Mouse (Mus musculus) retina, postnatal 1 day (tissue): ENCODE data around the gene Gbf1.
"Not testable (repeated sequence)": the region's sequence is repeated elsewhere in the genome, so short reads cannot be mapped to it uniquely, and the experiment has no call there.

Experiments
- DNase-seq: peaks from one replicate; pipeline ENCODE4 v3.0.0-alpha.2; 2012

Gbf1 gene

DNA sequence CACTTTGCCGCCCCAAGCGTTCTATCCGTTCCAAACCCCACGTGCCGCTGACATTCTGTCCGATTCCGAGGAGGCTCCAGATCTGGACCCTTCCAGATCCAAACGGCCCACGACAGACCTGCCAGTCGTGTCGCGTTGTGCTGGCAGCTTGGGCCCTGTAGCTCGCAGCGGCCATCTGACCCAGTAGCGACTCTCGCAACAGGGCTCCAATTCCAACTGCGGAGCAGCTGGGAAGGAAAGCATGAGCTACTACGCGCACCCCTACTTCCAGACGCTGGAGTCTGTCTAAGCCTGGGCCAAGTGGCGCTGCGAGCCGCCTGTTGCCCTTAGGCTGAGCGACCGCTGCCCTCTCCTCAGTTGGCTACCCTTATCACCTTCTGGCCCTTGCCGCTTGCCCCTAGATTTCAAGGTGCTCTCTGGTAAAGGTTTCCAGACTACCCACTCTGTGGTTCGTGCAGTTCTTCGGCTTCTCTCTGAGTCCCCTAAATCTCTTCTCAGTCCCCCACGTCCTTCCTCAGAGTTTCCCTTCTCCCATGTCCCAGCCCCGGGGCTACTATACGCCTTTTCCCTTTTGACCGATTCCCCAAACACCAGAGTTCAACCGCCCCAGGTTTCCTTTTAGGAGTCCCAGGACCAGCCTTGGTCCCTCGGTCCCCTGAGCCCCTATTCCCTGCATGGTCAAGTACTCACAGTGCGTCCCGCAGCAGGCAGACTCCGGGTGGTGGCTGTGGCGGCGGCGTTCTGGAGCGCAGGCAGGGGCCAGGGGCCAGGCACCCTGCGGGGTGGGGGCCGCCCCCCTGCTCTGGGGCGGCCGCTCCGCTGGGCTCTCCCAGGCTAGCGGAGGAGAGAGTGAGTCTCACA is 4.6 kb upstream of the Gbf1 start, which contains the start of gene Pitx3:
Gene Pitx3, minus strand, starts transcription at position 816 of the 861 bp plus-strand sequence.
- peak; percentile 52 for DNase-seq

DNA sequence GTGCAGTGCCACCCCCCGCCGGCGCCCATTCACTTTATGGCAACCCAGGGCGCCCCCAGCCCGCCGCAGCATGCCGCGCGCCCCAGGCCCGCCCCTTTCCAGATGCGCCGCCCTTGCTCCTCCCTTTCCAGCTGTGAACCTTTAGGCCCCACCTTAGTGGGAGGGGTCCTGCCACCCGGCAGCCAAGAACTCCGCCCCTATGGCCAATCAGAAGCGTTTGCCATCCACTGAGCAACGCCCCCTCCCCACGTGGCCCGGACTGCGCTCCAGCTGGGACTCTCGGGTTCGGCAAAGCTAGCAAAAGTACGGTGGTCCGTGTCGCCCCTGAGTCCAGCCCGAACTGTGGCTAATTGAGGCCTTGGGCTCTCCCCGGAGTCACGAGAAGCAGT is 3.9 kb upstream of the Gbf1 start:
- peak; percentile 88 for DNase-seq

DNA sequence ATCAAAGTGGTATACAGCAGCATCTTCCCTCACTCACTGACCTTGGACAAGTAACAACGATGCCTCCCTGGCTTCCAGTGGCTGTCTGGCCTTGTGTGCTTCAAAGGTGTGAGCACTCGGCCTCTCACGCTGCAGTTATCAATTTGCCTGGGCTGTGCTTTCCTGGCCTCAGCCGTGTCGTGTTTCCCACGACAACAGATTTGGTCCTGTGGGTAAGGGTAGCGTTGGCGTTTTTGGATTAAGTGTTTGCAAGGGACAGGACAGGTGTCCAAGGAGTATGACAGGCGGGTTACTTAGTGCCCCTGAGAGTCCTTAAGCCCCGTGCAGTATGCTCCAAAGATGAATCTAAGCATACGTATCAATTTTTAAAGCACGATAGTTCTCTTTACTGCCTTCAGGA is 3.2 kb upstream of the Gbf1 start:
- DNase-seq: no peak

DNA sequence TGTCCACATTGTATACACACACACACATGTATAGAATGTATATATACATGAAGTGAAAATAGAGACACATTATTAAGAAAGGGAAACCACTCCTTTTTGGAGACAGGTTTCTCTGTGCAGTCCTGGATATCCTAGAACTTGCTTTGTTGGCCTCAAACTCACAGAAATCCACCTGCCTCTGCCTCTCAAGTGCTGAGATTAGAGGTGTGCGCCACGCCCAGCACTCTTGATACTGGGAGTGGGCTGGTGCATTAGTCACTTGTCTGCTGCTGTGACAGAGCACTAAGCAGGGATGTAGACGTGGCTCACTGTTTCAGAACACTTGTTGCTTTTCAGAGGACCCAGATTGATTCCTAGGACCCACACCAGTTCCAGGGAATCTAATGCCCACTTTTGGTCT is 13.6 kb downstream of the Gbf1 start:
- DNase-seq: no peak

DNA sequence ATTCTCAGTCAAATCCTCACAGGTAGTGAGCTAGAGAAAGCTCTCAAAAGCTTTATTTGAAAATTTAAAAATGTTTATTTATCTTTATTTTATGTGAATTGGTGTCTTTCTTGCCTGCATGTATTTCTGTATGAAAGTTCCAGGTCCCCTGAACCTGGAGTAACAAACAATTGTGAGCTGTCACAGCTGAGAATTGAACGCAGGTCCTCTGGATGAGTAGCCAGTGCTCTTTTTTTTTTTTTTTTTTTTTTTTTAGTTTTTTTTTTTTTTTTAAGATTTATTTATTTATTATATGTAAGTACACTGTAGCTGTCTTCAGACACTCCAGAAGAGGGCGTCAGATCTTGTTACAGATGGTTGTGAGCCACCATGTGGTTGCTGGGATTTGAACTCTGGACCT is 14.9 kb downstream of the Gbf1 start:
- DNase-seq: not testable (repeated sequence)

DNA sequence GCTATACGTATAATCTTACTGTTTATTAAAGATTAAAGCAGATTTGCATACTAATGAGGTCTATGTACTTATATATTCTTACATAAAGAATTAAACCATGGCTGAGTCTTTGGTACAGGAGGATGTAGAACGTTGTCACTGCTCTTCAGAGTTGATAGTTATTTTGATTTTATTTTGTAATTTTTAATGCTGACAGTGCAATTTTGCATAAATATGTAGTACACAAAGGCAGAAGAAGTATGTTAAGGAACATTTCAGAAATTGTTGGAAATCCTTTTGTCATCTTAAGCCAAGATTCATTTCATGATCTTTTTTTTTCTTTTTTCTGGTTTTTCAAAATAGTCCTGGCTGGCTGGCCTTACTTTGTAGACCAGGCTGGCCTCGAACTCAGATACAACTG is 17.1 kb downstream of the Gbf1 start:
- no peak for DNase-seq

DNA sequence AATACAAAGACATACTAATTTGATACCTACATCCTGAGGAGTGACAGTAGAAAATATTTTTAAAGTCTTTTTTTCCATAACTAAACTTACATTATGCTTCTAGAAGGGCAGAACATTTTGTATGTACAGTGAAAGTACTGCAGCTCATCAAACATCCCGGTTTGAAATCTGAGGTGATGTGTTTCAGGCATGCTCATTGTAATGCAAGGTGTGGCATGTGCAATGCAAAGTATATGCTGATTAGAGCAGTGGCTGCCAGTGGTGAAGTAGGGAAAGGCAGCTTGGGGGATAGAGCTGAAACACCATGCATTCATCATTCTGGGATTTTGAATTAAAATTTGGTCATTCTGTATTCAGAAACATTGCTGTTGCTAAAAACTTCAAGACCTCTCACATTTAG is 17.6 kb downstream of the Gbf1 start:
- no peak for DNase-seq

DNA sequence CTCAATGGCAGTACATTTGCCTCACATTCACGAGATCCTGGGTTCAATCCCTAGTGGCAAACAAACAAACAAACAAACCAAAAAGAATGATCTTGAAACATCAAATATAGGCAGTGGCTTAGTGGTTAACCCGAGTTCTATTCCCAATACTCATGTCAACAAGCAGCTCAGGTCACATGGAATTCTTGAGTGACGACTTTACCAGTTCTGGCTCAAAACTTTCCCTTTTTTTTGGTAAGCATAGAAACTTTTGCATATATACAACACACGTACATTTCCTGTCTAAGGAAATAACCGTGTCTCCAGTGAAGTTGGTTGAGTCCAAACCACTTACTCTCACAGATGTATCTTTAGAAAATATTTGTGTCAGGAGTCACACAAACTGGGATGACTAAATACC is 20.2 kb downstream of the Gbf1 start:
- no peak for DNase-seq

DNA sequence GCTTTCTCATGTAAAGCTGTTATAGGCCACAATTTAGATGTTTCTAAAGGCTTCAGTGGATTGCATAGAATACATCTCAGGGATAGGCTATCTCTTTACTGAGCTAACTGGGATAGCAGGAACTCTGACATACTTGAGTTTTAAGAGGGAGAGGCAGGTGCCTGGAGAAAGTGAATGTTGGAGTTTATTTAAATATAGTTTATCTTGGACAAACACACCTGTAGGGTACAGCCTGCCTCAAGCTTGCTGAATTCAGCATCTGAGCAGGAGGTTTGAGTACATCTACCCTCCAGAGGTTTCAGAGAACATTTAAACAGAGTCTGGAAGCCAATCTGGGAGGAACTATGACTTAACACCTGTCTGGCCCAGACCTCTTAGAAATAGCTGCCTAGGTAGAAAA is 22.9 kb downstream of the Gbf1 start:
- no peak for DNase-seq

DNA sequence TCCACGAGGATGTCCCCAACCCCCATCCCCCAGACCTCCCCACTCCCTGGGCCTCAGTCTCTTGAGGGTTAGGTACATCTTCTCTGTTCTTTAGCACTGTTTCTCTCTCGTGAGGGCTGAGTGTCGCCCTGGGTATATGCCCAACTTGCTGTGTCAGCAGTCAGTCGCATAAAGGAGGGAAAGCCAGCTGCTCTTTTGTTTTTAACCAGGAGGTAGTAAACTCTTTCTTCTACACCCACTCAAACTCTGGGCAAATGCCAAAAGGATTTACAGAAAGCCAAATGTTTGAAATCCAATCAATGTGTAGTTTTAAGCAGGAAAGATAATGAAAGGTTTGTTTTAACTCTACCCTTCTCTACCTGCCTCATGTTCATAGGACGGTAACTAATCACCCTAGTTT is 24.7 kb downstream of the Gbf1 start:
- DNase-seq: no peak

DNA sequence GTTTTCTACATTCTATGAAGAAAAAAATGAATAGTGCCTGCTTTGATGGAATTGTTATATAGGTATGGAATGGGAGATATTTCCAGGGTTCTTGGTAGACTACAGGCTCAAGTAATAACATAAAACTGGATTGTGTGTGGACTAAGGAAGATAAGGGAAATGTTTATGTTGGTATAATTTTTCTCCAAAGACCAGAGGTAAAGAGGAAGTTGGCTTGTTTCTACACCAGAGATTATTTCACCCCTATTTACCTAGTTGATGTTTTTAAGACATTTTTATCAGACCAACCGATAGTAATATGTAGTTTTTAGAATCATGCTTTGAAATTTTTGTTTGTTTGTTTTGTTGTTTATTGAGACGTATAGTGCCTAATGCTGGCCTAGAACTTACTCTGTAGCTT is 28.0 kb downstream of the Gbf1 start:
- no peak for DNase-seq

DNA sequence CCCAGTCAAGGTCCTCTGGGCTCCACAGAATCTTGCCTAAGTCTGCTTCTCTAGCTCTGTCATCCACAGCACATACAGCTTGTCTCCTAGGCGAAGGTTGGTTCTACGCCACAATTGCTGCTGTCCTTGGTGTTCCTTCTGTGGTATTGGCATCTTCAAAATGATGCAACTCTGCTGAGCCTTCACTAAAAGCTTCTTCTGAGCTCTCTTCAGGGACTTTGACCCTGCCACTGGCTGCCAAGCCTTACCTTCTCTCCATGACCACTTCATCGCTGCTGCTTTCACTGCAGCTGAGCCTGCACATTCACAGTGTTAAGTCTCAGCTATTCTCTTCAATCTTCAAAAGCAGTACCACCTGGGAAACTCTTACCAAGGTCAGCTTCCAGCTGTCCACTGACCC is 29.9 kb downstream of the Gbf1 start:
- DNase-seq: no peak

DNA sequence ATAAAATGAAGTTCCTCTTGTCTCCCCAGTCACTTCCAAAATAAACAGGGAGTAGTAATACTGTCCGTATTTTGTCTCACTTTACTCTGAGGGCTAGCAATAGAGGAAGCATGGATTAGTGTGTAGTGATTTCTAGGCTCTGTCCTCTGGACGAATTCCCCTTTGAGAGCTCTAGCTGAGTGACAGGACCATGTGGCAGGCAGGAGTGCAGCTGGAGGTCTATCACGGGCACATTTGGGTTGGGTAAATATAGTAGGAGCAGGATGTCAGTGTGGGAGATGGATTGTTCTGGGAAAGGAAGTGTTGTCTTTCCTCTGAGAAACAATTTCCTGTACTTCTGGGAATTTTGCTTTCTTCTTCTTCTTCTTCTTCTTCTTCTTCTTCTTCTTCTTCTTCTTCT is 34.3 kb downstream of the Gbf1 start:
- no peak for DNase-seq

DNA sequence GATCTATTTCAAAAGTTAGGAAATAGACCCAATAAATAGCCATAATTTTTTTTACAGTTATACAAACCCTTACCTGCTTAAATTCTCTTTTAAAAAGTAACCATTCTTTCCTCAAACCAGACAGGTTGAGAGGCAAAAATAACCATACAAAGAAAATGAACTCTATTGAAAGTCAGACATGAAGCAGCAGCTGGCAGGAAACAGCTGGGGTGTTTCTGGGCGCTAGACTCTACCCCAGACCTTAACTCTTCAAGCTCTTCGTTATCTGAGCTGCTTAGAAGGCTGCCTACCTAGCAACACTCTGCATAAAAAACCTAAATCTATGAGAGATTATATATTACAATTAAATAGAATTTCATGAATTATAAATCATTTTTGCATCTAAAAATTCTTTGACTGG is 34.9 kb downstream of the Gbf1 start:
- no peak for DNase-seq

DNA sequence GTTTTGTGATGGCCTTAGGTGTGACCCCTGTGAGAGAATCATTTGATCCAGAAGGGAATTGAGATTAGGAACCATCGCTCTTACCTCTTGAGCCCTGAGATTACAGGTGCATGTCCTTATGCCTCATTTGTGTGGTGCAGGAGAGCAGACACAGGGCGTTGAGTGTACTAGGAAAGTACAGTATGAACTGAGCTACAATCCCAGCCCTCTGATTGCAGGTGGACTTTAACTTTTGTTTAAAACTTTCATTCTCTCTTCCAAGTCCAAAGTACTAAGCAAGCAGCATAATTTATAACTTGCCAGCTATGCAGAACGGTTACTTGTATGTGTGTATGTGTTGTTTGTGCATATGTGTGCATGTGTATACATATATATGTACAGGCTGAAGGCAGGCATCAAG is 46.0 kb downstream of the Gbf1 start:
- no peak for DNase-seq

DNA sequence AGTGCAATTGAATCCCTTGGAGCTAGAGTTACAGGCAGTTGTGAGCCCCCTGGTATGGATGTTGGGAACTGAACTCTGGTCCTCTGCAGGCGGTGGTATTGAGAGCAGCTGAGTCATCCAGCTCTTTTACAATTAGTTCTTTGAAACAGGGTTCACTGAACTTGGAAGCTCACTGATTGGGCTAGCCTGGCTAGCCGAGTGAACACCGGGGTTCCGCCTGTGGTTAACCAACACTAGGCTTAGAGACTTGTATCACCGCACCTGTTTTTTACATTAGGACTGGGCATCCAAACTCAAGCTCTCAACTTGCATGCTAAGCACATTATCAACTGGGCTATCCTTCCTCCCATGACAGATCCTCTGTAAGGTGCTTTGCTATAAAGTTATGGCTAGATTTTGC is 46.6 kb downstream of the Gbf1 start:
- no peak for DNase-seq

DNA sequence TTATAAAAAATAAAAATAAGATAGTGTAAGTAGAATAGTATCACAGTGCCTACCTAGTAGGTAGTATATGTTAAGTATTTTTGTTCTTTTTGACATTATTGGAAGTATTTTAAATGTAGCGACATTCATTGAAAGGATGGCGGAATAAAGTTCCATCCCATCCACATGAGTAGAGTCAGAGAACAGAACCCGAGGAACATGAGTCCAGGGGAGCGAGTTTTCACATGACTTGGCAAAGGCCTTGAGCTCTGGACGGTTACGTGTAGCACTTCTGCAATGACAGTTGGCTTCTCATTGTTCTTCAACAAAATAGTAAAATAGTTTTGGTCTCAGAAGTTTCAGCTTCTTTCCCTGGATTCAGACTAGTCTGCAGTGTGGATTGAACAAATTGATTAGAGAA is 51.9 kb downstream of the Gbf1 start:
- no peak for DNase-seq

DNA sequence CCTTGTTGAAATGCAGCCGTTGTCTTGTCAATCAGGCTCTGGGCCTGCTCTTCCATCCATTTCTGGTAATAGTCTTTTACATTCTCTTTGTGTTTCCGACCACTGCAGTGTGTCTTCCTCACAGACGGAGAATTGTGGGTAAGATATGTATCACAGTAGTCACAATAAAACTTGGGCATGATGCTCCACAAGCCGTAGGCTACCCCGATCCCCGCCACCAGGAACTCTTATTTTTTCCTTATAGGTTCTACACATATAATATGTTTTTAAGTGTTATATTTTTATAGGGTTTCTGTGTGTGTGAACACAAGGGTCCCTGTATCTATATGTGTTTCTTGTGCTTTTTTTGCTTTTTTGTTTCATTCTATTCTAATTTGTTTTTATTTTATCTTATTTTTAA is 53.4 kb downstream of the Gbf1 start:
- DNase-seq: no peak

DNA sequence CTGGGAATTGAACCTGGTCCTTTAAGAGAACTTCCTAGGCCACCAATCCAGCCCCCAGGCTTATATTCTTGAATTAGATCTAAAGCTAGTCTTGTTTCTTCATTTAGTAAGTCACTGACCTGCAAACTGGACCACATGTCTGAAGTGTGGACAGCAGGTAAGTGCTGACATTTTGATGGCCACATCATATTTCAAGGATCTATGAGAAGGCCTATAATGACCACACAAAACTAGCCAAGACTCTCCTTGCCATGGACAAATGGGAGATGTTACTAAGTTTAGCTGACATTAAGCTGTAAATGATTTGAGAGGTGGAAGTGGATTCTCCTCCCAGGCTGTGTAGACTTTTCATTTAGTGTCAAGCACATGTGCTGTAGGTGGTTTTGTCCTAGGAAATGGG is 58.6 kb downstream of the Gbf1 start:
- no peak for DNase-seq

DNA sequence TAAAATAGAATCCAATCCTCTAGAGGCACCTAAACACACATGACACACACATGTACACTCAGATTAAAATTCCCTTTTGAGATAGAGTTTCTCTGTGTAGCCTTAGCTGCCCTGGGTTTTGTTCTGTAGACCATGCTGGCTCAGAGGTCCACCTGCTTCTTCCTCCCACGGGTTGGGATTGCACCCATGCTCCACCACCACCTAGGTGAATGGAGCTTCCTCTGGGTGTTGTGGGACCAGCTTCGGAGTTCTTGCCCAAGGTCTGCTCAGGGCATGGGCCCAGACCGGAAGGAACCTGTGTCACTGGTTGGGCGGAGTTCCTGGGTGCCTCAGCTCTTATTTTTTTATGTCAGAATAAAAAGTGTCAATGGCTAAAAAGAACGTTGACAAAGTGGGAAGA is 62.2 kb downstream of the Gbf1 start:
- no peak for DNase-seq

DNA sequence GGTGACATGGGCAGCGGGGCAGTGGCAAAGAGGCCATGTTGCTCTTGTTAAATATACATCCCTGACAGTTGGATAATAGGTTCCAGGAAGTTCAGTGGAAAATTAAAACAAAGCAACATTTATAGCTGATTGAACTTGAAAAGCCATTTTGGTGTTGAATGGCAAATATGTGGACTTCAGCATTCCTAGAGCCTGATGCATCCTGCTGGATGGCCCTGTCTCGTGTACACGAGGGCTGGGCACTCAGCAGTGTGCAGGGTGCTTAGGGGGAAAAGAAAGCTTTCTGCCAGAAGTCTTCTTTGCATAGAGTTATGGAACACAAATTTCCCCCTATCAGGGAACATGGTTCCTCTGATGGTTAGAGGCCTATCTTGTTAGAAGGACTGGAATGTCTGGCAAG is 63.1 kb downstream of the Gbf1 start:
- DNase-seq: peak; percentile 64

DNA sequence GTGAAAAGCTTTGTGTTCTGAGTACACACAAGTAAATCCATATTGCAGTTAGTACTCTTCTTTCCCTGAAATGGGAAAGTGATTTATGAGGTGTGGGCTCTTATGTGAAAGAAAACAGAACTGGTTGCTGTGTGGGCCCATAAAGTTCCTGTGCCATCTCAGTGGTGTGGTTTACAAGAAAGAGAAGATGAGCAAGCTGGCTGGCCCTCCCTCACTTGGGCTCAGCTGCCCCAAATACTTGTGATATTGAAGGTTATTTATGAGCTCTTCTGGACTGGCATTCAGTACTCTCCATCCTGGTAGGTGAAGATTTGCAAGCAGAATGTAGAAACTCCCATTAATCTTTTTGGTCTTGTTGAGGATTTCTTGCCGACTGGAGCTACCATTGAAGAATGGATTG is 64.4 kb downstream of the Gbf1 start:
- no peak for DNase-seq

DNA sequence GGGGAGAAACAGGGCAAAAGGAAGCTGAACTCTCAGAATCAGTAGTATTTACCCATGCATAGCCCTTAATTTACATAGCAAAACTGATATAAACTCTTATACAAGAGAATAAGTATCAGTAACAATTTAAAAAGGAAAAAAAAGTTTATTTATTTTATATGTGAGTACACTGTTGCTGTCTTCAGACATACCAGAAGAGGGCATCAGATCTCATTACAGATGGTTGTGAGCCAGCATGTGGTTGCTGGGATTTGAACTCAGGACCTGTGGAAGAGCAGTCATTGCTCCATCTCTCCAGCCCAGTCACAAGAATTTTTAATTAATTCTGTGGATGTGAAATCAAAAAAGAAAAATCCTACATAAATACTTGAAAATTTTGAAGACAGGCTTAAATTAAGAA is 65.0 kb downstream of the Gbf1 start:
- DNase-seq: not testable (repeated sequence)

DNA sequence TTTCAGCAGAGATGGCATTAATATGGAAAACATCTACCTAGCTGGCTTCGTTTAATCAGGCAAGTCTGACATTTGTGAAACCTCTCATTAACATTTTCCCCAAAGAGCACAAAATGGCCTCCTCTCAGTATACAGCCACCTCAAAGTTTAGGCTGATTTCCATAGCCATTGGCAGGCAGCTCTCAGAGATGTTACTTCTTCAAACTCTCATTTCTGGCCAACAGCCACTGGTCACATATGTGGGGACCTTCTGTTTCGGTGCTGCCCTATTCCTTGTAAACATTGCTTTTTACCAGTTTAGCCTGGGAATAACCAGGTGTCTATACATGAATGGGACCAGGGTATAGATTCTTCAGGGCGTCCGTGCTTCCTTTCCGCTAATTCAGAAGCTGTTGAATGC is 67.8 kb downstream of the Gbf1 start:
- DNase-seq: no peak

DNA sequence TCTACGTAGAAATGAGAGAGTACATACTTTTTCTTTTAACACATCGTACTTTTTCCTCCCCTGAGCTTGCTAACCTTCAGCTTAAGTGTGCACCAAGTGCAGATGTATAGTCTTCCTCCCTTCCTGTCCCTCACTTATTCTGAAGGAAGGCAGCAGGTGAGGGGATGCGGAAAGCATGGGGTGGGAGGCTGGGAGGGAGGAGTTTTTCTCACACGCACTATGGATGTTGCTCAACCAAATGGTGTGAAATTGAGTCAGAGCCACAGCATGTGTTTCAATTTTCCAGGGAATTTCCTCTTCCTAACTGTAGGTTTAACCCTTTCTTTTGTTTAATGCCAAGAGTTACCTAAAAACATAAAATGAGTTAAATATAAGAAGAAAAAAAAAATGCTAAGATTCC is 70.8 kb downstream of the Gbf1 start:
- DNase-seq: no peak
